Mouse (Mus musculus) small intestine, adult 2 months (tissue): Measurements from ENCODE around the gene Ttl.

ENCODE experiments used
- CTCF ChIP-seq: fragments of 200-500 bp; IDR thresholded peaks from 2 replicates; pipeline ENCODE4 v1.5.1; 2012; ENCODE audit warnings: low read depth, mild to moderate bottlenecking, control low read depth, inconsistent platforms, low read length, moderate library complexity, mixed read lengths; ENCODE audit not compliant: insufficient replicate concordance, insufficient read length; ENCODE audit errors: extremely low read depth
- POLR2A ChIP-seq: fragments of 200-500 bp; IDR thresholded peaks from 2 replicates; pipeline ENCODE4 v1.6.1; 2012; ENCODE audit warnings: low read depth, mild to moderate bottlenecking, control low read depth, inconsistent platforms, low read length, moderate library complexity

DNA sequence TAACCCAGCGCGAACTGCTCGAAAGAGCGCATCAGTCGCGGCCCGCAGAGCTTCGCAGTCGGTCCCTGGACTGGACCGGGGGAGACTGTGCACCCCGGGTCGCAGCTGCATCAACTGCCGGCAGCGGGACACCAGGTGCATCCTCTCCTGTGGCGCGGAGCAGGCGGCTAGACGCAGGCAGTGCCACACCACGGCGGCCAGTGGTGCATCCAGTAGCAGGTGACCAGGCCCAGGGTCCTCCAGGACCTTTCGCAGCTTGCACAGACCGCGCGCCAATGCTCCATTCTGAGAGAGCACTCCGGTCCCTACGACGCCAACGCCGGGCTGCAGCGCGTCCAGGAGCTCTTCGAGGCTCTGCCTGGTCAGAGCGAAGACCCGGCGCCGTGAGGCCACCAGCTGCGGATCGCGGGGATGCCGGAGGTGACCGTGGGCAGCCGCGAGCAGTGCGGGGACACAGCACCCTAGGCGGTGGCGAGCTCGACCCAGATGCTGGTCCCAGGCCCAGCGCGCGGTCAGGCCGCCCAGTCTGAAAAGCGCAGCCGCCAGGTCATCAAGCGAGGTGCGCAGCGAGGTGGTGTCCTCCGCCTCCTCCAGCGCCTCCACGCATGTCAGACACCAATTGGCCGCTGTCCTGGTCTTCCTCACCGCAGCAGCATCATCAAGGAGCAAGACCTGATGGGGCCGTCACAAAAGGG lies 26.7 kb upstream of the Ttl start:
- TF ChIP-seq CTCF: no peak
- no peak for TF ChIP-seq POLR2A
